Mouse (Mus musculus) C3H10T1/2 (cell line): ENCODE results near the gene Ap5m1. TPM values are rescaled to one million over a fixed set of nuclear protein-coding genes. Genes with fewer than 3 reads are reported as not detected.

Source experiments
- polyA plus RNA-seq, 2 experiments: library from polyadenylated mRNA; unstranded; fragments of >200 nt; fragmentation: generic; extraction: Trizol; gene quantifications; one replicate each; pipeline ENCODE4 v1.2.1; 2012; ENCODE audit warnings: missing spikeins in 2 of 2

The Ap5m1 gene
- 1 to 10 TPM in 1 of 2 experiments, under 1 TPM in 1; 0.15 to 1.7 TPM for polyA plus RNA-seq

GRCm38 (mm10) chr14:49065529-49066273 lies at the start of gene Ap5m1:
TSS of gene Ap5m1 (plus strand) at chr14:49066097.

GRCm38 (mm10) chr14:49066274-49066823 lies 452 bp downstream of the Ap5m1 start, which contains the start of gene Exoc5:
TSS of gene Exoc5 (minus strand) at chr14:49066653.

Other genes starting within 250 kb of the Ap5m1 start
- gene Exoc5, start 556 bp downstream of the Ap5m1 start, polyA plus RNA-seq = 1 to 10 TPM in 1 of 2 experiments, under 1 TPM in 1; 0.50 to 2.2 TPM
- 1 to 10 TPM; 3.0 to 3.4 TPM for gene Naa30, start 106.1 kb downstream of the Ap5m1 start, polyA plus RNA-seq
- not detected for gene ccdc198, start 179.4 kb downstream of the Ap5m1 start, polyA plus RNA-seq